Mouse (Mus musculus) testis, postnatal 14 days (tissue): ENCODE data around the gene Psmc3.
"Not testable (repeated sequence)": the region's sequence is repeated elsewhere in the genome, so short reads cannot be mapped to it uniquely, and the experiment has no call there.

ENCODE experiments used
- DNase-seq: peaks from one replicate; pipeline ENCODE4 v3.0.0; 2021; ENCODE audit warnings: low spot score

Psmc3 gene

GRCm38 (mm10) chr2:91081775-91082695 lies 28.2 kb downstream of the Psmc3 start, which contains the start of gene Spi1:
Gene Spi1 (plus strand): TSS chr2:91082390.
- DNase-seq: no peak

GRCm38 (mm10) chr2:91082844-91083243 lies 29.0 kb downstream of the Psmc3 start:
- DNase-seq: no peak

- no peak for DNase-seq
Observed at GRCm38 (mm10) chr2:91083366-91083940, 29.6 kb downstream of the Psmc3 start.

GRCm38 (mm10) chr2:91084179-91084820 lies 30.5 kb downstream of the Psmc3 start:
- DNase-seq: no peak

- no peak for DNase-seq
Observed at GRCm38 (mm10) chr2:91085494-91086391, 31.9 kb downstream of the Psmc3 start.

GRCm38 (mm10) chr2:91086392-91087237 lies 32.8 kb downstream of the Psmc3 start:
- no peak for DNase-seq

GRCm38 (mm10) chr2:91087453-91087852 lies 33.6 kb downstream of the Psmc3 start:
- DNase-seq: no peak

GRCm38 (mm10) chr2:91088987-91089386 lies 35.2 kb downstream of the Psmc3 start:
- no peak for DNase-seq

- DNase-seq: peak; percentile 73
Observed at GRCm38 (mm10) chr2:91090208-91090607, 36.4 kb downstream of the Psmc3 start.

- DNase-seq: no peak
Observed at GRCm38 (mm10) chr2:91090827-91091226, 37.0 kb downstream of the Psmc3 start.

GRCm38 (mm10) chr2:91096524-91096923 lies 42.7 kb downstream of the Psmc3 start:
- DNase-seq: no peak

GRCm38 (mm10) chr2:91097015-91097414 lies 43.2 kb downstream of the Psmc3 start:
- no peak for DNase-seq

- no peak for DNase-seq
Observed at GRCm38 (mm10) chr2:91098156-91098555, 44.3 kb downstream of the Psmc3 start.

GRCm38 (mm10) chr2:91101124-91101740 lies 47.4 kb downstream of the Psmc3 start:
- DNase-seq: peak; percentile 75

GRCm38 (mm10) chr2:91108156-91108555 lies 54.3 kb downstream of the Psmc3 start:
- DNase-seq: no peak

GRCm38 (mm10) chr2:91109241-91109640 lies 55.4 kb downstream of the Psmc3 start:
- no peak for DNase-seq

GRCm38 (mm10) chr2:91109807-91110385 lies 56.1 kb downstream of the Psmc3 start:
- no peak for DNase-seq

- no peak for DNase-seq
Observed at GRCm38 (mm10) chr2:91110429-91110828, 56.6 kb downstream of the Psmc3 start.

GRCm38 (mm10) chr2:91111832-91112231 lies 58.0 kb downstream of the Psmc3 start:
- DNase-seq: not testable (repeated sequence)

GRCm38 (mm10) chr2:91112491-91112890 lies 58.7 kb downstream of the Psmc3 start:
- no peak for DNase-seq
